Mouse (Mus musculus) lung, embryonic 15.5 days (tissue): ENCODE measurements at regions not wholly inside any gene's neighbourhood (a gene's known extent, or its start where the extent isn't known, plus 50 kb on each side); places are given as distances from the start of the nearest gene placed in this dataset.
"Not testable (repeated sequence)": the region's sequence is repeated elsewhere in the genome, so short reads cannot be mapped to it uniquely, and the experiment has no call there.

ENCODE experiments used
- ATAC-seq: fragments of 200-750 bp; cut with Nextera tagmentation; 2 replicates; pipeline ENCODE4 v1.8.0; 2017; ENCODE audit warnings: moderate number of reproducible peaks, borderline replicate concordance; ENCODE audit not compliant: low FRiP score, low TSS enrichment; ENCODE audit errors: extremely low read depth
- H3K27ac ChIP-seq: fragments of 300-500 bp; sonication (generic); 2 replicates; pipeline ENCODE4 v1.5.1; 2015; ENCODE audit warnings: moderate library complexity, mild to moderate bottlenecking, inconsistent platforms
- H3K27me3 ChIP-seq: fragments of 300-500 bp; sonication (generic); 2 replicates; pipeline ENCODE4 v1.6.1; 2015; ENCODE audit warnings: inconsistent platforms
- H3K36me3 ChIP-seq: fragments of 300-500 bp; sonication (generic); 2 replicates; pipeline ENCODE4 v1.6.1; 2015; ENCODE audit warnings: inconsistent platforms
- H3K4me1 ChIP-seq: fragments of 300-500 bp; sonication (generic); 2 replicates; pipeline ENCODE4 v1.6.1; 2015; ENCODE audit warnings: inconsistent platforms
- H3K4me2 ChIP-seq: fragments of 300-500 bp; sonication (generic); 2 replicates; pipeline ENCODE4 v1.6.1; 2015; ENCODE audit warnings: inconsistent platforms, mild to moderate bottlenecking, moderate library complexity
- H3K4me3 ChIP-seq: fragments of 300-500 bp; sonication (generic); 2 replicates; pipeline ENCODE4 v1.5.1; 2015; ENCODE audit warnings: mild to moderate bottlenecking, inconsistent platforms
- H3K9ac ChIP-seq: fragments of 300-500 bp; sonication (generic); 2 replicates; pipeline ENCODE4 v1.6.1; 2015; ENCODE audit warnings: inconsistent platforms
- H3K9me3 ChIP-seq: fragments of 300-500 bp; sonication (generic); 2 replicates; pipeline ENCODE4 v1.6.1; 2016; ENCODE audit warnings: inconsistent platforms
- WGBS: fragments of 180-500 bp; shearing (Covaris S2); methylation state at CpG from one replicate; pipeline ENCODE4 v1.1.7; 2015; 5-methylcytosine and 5-hydroxymethylcytosine counted together

- H3K4me3 ChIP-seq: no peak overlapping the region
- no peaks in the 10 kb centered on the region for H3K9me3 ChIP-seq
- H3K36me3 ChIP-seq: no peaks in the 10 kb centered on the region
- no peak overlapping the region for H3K9ac ChIP-seq
- no peaks in the 10 kb centered on the region for H3K27me3 ChIP-seq
- WGBS: 73% methylated on average over 3 of the region's 3 CpGs
- ATAC-seq: no peak
- H3K4me2 ChIP-seq: no peak overlapping the region
- no peak overlapping the region for H3K27ac ChIP-seq
- H3K4me1 ChIP-seq: no peaks in the 10 kb centered on the region
Measured at GRCm38 (mm10) chr17:49291636-49292035, 136.5 kb upstream of the Mocs1 start.

GRCm38 (mm10) chr17:49304461-49304860 is 123.7 kb upstream of the Mocs1 start:
- Histone ChIP-seq H3K9ac (no peak overlapping the region), H3K27me3 (no peaks in the 10 kb centered on the region), H3K4me3 (no peak overlapping the region), H3K4me1 (no peaks in the 10 kb centered on the region), H3K9me3 (no peaks in the 10 kb centered on the region), H3K27ac (no peak overlapping the region), H3K4me2 (no peak overlapping the region), H3K36me3 (no peaks in the 10 kb centered on the region)
- 84% methylated on average over 3 of the region's 3 CpGs for WGBS
- no peak for ATAC-seq

- no peak overlapping the region for H3K4me2 ChIP-seq
- H3K27ac ChIP-seq: no peak overlapping the region
- no peaks in the 10 kb centered on the region for H3K36me3 ChIP-seq
- no peak for ATAC-seq
- WGBS: 71% methylated on average over 6 of the region's 6 CpGs
- no peaks in the 10 kb centered on the region for H3K27me3 ChIP-seq
- no peak overlapping the region for H3K9ac ChIP-seq
- no peaks in the 10 kb centered on the region for H3K9me3 ChIP-seq
- H3K4me3 ChIP-seq: no peak overlapping the region
- no peaks in the 10 kb centered on the region for H3K4me1 ChIP-seq
Measured at GRCm38 (mm10) chr17:49305116-49305515, 123.0 kb upstream of the Mocs1 start.

GRCm38 (mm10) chr17:49309079-49309478 is 119.1 kb upstream of the Mocs1 start:
- no peak overlapping the region for H3K27ac ChIP-seq
- H3K4me1 ChIP-seq: no peaks in the 10 kb centered on the region
- H3K27me3 ChIP-seq: no peaks in the 10 kb centered on the region
- peak overlapping the region; percentile 26; the same call in 1 of the 2 replicates for H3K4me2 ChIP-seq
- no peak overlapping the region for H3K4me3 ChIP-seq
- 21% methylated on average over 5 of the region's 5 CpGs for WGBS
- no peaks in the 10 kb centered on the region for H3K9me3 ChIP-seq
- H3K36me3 ChIP-seq: no peaks in the 10 kb centered on the region
- H3K9ac ChIP-seq: 0 out of 2 replicates have a peak overlapping the region, but pooled peaks have one; percentile 5
- peak; percentile 46; the same call in 1 of the 2 replicates for ATAC-seq

DNA sequence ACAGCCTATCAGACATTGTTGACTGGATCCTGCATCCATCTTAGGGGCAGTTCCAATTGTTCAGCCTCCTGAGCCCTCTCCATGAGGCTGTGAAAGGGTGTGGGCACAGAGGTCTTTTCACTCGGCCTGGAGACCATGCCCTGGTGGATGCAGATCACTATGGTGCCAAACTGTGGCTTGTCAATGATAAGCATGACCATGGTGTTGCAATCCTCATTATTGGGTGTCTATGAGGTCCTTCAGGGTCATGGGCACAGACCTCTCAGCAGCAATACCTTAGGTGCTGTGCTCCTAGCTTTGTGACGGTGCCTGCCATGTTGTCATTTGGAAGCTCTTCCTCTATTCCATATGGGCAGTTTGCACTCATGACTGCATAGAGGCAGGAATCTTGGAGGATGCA is 114.0 kb upstream of the Mocs1 start:
- no peaks in the 10 kb centered on the region for H3K9me3 ChIP-seq
- H3K9ac ChIP-seq: no peak overlapping the region
- H3K27ac ChIP-seq: no peak overlapping the region
- H3K4me3 ChIP-seq: no peak overlapping the region
- no peak overlapping the region for H3K4me2 ChIP-seq
- no peak for ATAC-seq
- 70% methylated on average over 2 of the region's 2 CpGs for WGBS
- H3K27me3 ChIP-seq: no peaks in the 10 kb centered on the region
- no peaks in the 10 kb centered on the region for H3K4me1 ChIP-seq
- H3K36me3 ChIP-seq: no peaks in the 10 kb centered on the region

- no peak for ATAC-seq
- H3K4me1 ChIP-seq: no peaks in the 10 kb centered on the region
- no peak overlapping the region for H3K4me3 ChIP-seq
- 61% methylated on average over 4 of the region's 4 CpGs for WGBS
- H3K9ac ChIP-seq: no peak overlapping the region
- H3K27me3 ChIP-seq: no peaks in the 10 kb centered on the region
- no peak overlapping the region for H3K4me2 ChIP-seq
- no peak overlapping the region for H3K27ac ChIP-seq
- no peaks in the 10 kb centered on the region for H3K36me3 ChIP-seq
- H3K9me3 ChIP-seq: no peaks in the 10 kb centered on the region
Measured at GRCm38 (mm10) chr17:49327524-49327923, 100.6 kb upstream of the Mocs1 start.

DNA sequence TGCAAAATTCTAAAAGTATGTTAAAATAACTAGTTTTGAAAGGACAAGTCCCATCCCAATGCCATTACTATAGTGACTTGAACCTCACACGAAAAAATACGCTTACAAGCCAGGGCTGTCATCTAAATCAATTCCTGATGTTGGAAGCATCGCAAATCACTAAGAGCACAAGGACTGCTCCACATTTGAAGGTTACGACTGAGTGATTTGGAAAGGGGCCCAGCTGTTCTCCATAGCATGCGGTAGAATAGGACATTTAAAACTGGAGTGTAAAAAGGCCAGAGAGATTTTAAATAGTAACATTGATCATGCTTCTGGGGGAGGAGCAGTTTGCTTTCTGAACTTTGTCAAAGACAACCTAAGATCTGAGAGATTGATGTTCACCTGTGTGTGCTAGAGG is 92.8 kb upstream of the Mocs1 start:
- 43% methylated on average over 5 of the region's 5 CpGs for WGBS
- H3K36me3 ChIP-seq: no peaks in the 10 kb centered on the region
- ATAC-seq: peak; percentile 46; the same call in 1 of the 2 replicates
- no peaks in the 10 kb centered on the region for H3K4me1 ChIP-seq
- no peaks in the 10 kb centered on the region for H3K27me3 ChIP-seq
- no peak overlapping the region for H3K27ac ChIP-seq
- H3K9ac ChIP-seq: no peak overlapping the region
- H3K9me3 ChIP-seq: no peaks in the 10 kb centered on the region
- H3K4me3 ChIP-seq: no peak overlapping the region
- H3K4me2 ChIP-seq: no peak overlapping the region

DNA sequence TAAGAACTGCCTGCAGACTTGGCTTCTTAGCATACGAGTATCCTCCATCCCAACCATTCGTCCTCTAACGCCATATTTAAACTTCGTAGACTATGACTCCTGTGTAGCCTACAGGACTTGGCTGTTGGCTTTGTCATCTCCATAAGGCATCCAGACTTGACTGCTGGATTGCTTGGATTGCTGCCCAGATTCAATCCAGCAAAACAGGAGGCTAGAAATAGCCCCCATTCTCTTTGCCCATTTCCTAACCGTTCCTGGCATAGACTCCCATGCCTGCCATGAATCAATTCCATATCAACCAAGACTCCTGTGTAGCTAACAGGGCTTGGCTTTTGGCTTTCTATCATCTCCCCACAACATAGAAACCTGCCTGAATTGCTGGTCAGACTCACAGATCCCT is 90.3 kb upstream of the Mocs1 start:
- H3K36me3 ChIP-seq: no peaks in the 10 kb centered on the region
- H3K9ac ChIP-seq: no peak overlapping the region
- 68% methylated on average over 5 of the region's 5 CpGs for WGBS
- H3K27ac ChIP-seq: no peak overlapping the region
- H3K27me3 ChIP-seq: no peaks in the 10 kb centered on the region
- no peaks in the 10 kb centered on the region for H3K9me3 ChIP-seq
- no peak overlapping the region for H3K4me2 ChIP-seq
- ATAC-seq: no peak
- no peak overlapping the region for H3K4me3 ChIP-seq
- no peaks in the 10 kb centered on the region for H3K4me1 ChIP-seq

DNA sequence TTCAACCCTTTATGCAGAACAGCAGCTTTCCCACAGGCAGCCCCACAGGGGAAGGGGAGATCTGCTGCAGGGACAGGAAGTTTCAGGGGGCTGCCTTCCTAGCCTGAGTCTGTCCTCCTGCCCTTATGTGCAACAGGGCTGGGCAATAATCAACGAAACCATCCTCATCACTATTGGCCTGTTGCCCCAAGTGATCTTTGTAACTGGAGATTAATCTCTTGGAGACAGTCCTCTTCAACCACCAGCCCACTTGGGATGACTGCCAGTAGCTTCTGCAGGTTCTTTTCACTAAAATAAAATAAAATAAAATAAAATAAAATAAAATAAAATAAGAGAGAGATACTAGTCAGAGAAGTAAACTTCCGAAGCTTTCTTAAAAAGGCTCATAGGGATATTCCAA is 85.5 kb upstream of the Mocs1 start:
- no peaks in the 10 kb centered on the region for H3K9me3 ChIP-seq
- ATAC-seq: no peak
- H3K4me2 ChIP-seq: no peak overlapping the region
- H3K4me1 ChIP-seq: no peaks in the 10 kb centered on the region
- H3K27ac ChIP-seq: no peak overlapping the region
- no peaks in the 10 kb centered on the region for H3K27me3 ChIP-seq
- H3K4me3 ChIP-seq: no peak overlapping the region
- 70% methylated on average over 2 of the region's 2 CpGs for WGBS
- no peak overlapping the region for H3K9ac ChIP-seq
- H3K36me3 ChIP-seq: no peaks in the 10 kb centered on the region

DNA sequence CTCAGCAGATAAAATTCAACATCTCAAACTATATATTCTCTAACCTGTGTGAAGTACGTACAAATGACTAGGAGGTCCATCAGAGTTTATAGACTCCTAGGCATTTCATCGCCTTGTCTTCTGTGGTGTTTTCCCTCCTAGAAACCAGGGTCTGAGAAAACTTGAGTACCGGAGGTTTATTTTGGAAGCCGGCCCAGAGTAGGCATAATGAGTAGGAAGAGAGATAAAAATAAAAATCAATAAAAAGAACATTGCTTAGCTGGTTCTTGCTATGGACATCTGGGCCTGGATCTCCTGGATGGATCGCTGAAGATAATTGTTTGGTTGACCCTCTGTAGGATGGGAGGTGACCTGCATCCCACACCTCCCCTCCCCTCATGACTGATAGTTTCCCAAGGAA is 81.5 kb upstream of the Mocs1 start:
- no peak for ATAC-seq
- Histone ChIP-seq H3K27ac (no peak overlapping the region), H3K9me3 (no peaks in the 10 kb centered on the region), H3K36me3 (no peaks in the 10 kb centered on the region), H3K4me1 (no peaks in the 10 kb centered on the region), H3K27me3 (no peaks in the 10 kb centered on the region), H3K9ac (no peak overlapping the region), H3K4me3 (no peak overlapping the region), H3K4me2 (no peak overlapping the region)
- WGBS: 54% methylated on average over 5 of the region's 5 CpGs

- no peaks in the 10 kb centered on the region for H3K4me1 ChIP-seq
- no peak for ATAC-seq
- no peaks in the 10 kb centered on the region for H3K36me3 ChIP-seq
- H3K9me3 ChIP-seq: no peaks in the 10 kb centered on the region
- H3K4me2 ChIP-seq: no peak overlapping the region
- no peak overlapping the region for H3K4me3 ChIP-seq
- WGBS: 78% methylated on average over 9 of the region's 9 CpGs
- no peak overlapping the region for H3K9ac ChIP-seq
- H3K27me3 ChIP-seq: no peaks in the 10 kb centered on the region
- no peak overlapping the region for H3K27ac ChIP-seq
Measured at GRCm38 (mm10) chr17:49349328-49349727, 78.8 kb upstream of the Mocs1 start.

GRCm38 (mm10) chr17:49359212-49359611 is 69.0 kb upstream of the Mocs1 start:
- Histone ChIP-seq H3K9ac (no peak overlapping the region), H3K9me3 (no peaks in the 10 kb centered on the region), H3K27ac (no peak overlapping the region), H3K36me3 (no peaks in the 10 kb centered on the region), H3K4me1 (no peaks in the 10 kb centered on the region), H3K4me2 (no peak overlapping the region), H3K4me3 (no peak overlapping the region), H3K27me3 (no peaks in the 10 kb centered on the region)
- no peak for ATAC-seq

DNA sequence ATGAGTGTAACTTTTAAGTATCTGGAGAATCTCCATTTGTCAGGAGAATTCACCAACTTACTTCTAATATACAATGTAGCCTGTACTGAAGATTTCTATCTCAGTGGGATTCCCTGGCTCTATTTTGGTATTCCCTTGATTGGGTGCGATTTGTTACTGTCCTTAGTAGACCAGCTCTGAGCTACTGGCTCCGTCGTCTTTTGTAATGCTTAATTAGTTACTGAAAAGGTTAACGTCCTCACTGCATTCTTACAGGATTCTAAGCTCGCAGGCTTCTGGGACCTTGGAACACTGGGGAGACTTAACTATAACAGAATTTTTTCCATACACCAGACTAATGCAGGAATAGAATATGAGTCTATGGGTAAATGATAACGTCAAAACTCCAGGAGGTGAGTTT is 67.9 kb upstream of the Mocs1 start:
- not testable (repeated sequence) for H3K4me2 ChIP-seq, H3K4me3 ChIP-seq, H3K27me3 ChIP-seq, H3K9ac ChIP-seq, H3K27ac ChIP-seq, H3K4me1 ChIP-seq, H3K9me3 ChIP-seq, ATAC-seq, H3K36me3 ChIP-seq
- 53% methylated on average over 6 of the region's 6 CpGs for WGBS
